Mouse (Mus musculus) spleen, adult 12 weeks (tissue): ENCODE results near the gene Enox1.

Experiments
- DNase-seq: peaks from one replicate; pipeline ENCODE4 v3.0.0; 2022; ENCODE audit warnings: low spot score

Gene Enox1

GRCm38 (mm10) chr14:77621473-77622264, 465.1 kb downstream of the Enox1 start:
- no peak for DNase-seq

DNA sequence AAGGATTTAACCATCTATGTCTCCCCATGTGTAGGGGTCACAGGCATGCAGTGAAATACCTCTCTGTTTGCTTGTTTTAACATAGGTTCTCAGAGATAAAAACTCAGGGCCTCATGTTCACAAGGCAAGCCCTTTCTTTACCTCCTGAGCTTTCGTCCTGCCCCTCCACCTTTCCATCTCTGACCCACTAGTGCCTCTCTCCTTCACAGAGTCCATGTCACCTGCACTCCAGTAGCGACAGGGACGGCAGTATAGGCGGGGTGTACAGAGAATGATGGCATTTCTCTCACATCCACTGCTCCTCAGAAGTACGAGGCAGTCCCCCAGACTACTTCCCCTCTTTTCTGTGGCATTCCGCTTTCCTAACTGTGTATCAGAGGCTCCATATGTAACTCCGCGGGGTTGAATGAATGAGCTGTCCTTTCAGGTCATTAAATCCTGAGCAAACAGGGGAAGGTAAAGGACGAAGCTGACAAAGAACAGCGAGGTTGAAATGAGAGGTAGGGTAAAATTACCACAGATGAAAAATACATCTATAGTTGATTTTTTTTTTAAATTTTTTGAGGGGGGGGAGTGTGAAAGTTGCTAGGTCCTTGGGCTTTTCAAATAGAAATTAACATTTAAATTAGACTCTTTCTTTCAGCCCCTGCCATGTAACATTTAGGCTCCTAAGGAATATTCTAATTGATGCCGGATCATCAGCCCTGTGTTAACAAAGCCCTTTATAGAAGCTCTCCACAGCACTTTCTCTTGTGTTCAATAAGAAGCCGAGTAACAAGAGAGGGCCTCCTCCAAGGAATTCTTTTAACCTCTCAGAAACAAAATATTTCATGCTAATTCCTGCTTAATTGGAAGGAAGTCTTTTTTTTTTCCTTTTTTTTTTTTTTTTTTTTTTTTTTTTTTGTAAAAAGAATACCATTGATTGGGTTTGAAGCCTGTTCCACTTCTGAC, 470.3 kb downstream of the Enox1 start:
- no peak for DNase-seq

- DNase-seq: no peak
These were observed 476.1 kb downstream of the Enox1 start for GRCm38 (mm10) chr14:77632466-77633171.

GRCm38 (mm10) chr14:77633172-77633542, 476.6 kb downstream of the Enox1 start:
- DNase-seq: no peak

GRCm38 (mm10) chr14:77636931-77637330, 480.4 kb downstream of the Enox1 start:
- DNase-seq: no peak

DNA sequence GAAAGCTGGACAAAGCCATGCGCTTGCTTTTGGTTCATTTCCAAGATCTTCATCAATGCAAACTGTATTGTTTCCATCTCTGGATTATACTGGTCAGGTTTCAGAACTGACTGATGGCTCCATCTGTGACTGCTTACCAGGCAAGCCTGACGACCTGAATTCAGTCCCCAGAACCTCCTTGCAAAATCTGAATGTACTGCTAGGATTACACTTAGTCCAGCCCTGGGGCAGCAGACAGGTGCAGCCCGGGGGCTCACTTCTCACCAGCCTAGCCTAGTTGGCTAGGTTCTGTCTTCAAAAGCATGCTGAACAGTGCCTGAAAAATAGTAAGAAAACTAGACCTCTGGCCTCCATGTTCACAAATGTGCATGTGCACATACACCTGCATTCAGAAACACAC, 481.6 kb downstream of the Enox1 start:
- no peak for DNase-seq

- no peak for DNase-seq
These were observed 482.1 kb downstream of the Enox1 start for GRCm38 (mm10) chr14:77638616-77639015.

DNA sequence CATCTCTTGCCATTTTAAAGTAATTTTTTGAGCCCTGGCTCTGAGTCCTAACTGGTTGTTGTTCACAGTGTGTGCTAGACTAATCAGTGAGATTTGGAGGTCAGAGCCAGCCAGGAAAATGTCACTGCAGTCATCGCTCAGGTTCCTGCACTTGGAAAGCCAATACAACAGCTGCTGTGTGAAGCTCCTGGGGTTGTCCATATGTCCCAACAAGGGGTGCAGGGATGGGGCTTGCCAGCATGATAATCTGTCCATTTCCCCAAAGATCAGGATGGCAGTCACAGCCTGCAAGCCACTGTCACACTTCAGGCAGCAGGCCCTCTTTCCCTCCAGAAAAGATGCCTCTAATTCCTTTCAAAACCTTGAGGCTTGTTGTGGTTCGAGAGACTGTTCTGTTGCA, 483.0 kb downstream of the Enox1 start:
- DNase-seq: no peak

- no peak for DNase-seq
These were observed 485.8 kb downstream of the Enox1 start for GRCm38 (mm10) chr14:77642314-77642713.

DNA sequence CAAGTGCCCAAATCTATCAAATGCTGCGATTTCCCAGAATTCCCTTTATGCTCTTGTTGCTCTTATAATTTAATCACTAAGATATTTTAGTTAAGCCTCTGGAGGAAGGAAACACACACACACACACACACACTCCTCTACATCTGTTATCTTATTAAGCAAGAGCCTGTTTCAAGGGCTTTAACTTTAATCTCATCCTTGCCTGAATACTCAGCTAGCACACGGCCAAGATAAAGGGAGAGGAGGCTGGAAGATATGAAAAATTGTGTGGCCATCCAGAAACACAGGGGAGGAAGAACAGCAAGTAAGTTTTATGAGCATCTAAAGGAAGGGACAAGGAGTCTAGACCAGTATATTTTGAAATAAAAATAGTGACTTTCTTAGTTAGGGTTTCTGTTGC, 489.6 kb downstream of the Enox1 start:
- DNase-seq: no peak

DNA sequence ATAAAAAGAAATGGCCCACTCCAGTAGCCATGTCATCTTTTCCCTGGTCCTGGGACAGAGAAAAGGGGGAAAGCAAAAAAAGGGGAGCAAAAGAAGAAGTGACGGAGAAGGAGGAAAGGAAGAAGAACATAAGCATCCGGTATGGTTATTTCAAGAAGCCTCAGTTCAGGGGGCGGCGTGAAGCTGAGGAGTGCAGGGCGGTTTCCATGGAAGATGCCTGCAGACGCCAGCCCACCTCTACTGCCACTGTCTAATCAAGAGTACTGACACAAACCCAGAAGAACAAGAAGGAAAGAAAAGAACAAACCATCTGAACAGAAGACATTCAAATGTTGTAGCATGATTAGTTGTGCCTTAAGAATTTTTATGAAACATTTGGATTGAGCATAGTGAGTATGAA, 490.5 kb downstream of the Enox1 start:
- DNase-seq: no peak

DNA sequence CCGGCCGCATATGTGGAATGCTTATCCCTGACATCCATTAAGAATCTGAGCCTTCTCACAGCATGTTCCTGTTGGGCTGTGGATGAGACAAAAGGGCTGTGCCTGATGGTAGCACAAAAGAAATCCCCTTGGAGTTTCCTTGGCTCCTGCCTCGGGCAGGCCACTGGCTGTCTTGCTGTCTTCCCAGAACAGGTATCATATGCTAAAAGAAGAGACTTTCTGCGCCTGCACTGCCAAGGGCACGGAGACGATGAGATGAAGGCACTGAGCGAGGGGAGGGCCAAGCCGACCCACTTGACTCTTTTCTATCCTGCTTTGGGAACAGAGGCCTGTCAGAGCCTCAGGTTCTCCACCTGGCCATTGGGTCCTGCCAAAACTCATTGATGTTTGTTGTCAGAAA, 491.7 kb downstream of the Enox1 start:
- no peak for DNase-seq

- no peak for DNase-seq
These were observed 502.2 kb downstream of the Enox1 start for GRCm38 (mm10) chr14:77658739-77659138.

- DNase-seq: no peak
These were observed 505.7 kb downstream of the Enox1 start for GRCm38 (mm10) chr14:77662273-77662672.

DNA sequence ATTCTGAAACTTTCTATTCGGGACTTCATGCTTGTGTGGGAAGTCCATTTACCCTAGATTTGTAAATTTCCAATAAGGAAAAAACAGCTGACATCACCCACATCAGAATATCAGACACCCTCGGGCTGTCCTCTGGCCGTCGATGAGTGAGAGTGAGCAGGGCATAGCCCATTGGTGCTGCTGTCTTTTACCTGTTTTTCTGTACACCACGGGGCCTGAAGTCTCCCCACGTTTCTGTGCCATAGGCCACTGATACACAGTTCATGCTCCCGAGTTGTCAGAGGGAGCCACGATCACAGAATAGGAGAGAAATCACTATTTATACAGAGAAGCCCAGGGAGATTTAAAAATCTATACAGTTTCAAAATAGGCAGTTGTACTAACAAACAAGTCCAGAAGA, 506.4 kb downstream of the Enox1 start:
- DNase-seq: no peak

DNA sequence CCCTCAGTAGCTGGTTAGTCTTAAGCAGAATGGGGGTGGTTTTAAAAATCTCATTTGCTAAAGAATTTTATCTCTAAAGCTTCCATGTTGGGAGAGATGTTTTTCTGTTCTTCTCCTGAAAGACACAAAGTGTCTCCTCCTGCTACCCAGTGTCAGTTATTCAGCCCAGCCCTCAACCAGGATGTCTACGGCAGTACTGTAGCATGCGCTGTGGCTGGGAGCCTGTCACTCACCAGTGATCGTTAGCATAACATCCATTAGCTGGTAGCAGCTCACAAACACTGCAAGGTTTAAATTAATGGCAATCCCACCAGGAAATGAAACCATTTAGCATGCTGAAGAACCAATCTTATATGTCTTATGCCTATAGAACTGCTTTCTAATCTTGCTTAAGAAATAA, 511.5 kb downstream of the Enox1 start:
- DNase-seq: no peak

DNA sequence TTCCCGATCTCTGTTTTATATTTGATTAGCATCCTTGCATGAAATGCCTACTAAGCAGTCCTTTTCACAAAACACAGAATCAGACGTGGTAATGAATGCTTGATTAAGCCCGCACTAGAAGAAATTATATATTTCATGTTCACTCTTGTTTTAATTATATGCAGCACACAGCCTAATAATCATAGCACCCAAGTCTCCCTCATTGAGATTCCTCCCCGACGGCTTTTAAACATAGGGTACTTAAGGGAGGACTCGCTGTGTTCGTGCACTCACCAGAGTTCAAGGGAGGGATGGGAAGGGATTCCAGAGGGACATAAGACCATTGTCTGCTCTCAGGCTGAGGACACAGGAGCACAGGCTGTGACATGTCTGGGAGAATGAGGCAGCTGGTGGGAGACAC, 512.9 kb downstream of the Enox1 start:
- no peak for DNase-seq

GRCm38 (mm10) chr14:77670945-77671344, 514.4 kb downstream of the Enox1 start:
- DNase-seq: peak; percentile 18

- DNase-seq: no peak
These were observed 515.4 kb downstream of the Enox1 start for GRCm38 (mm10) chr14:77671961-77672360.

DNA sequence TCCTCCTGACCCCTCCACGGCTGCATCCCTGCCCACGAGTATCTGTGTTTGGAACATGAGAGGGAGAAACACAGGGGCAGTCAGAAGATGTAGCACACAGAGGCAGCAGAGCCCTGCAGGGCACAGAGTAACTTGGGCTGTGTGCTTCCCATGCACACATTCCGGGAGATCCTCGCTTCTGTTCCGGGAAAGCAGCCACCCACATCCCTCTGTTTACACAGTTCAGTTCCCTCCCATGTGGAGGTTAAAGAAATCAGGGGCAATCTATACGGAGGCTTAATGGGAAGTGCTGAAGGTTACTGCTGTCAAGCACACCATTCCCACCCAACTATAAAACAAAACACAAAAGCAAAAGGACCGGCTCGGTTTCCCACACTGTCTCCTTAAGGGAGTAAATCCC, 516.6 kb downstream of the Enox1 start:
- no peak for DNase-seq

DNA sequence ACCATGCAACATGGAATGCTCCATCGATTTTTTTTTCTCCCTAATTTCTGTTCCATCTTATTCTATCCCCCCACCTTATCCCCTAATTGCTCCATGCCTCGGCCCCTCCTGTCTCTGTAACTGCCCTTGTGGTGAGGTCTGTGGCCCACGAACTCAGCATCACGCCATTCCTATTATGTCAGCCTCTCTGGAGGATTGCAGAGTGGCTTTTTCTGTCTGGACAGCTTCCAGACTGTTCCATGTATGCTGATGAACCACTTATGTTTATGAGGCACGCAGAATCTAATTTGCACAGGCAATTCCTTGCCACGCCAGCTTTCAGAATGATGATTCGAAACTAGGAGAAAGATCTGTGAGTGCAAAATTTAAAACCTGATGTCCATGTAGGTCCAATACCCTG, 521.4 kb downstream of the Enox1 start:
- no peak for DNase-seq

DNA sequence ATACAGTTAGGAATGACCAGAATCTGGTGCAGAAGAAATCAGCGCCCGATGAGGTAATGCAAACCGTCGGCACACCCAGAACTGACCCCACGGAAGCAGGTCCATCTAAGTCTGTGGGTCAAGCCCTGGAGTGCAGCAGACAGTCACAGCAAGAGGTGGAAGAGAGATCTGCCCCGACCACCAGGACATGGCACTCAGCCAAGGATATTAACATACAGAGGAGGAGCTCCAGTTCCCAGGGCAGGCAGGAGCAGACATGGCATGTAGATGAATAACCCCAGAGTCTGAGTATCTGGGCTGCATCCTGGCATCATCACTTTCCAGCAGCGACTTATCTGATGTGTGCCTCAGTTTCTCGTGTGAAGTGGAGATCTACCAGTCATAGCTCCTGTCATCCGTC, 523.3 kb downstream of the Enox1 start:
- no peak for DNase-seq
